Mouse (Mus musculus) spleen, adult 2 months (tissue): ENCODE measurements around the gene Lrr1. TPM values are rescaled to one million over a fixed set of nuclear protein-coding genes. Genes with fewer than 3 reads are reported as not detected.

ENCODE experiments used
- DNase-seq, 2 experiments: peaks; one replicate each; pipeline versions ENCODE4 v3.0.0 to v3.0.0-alpha.2; 2012 to 2021; ENCODE audit warnings: low spot score in 2 of 2, low read depth in 1 of 2
- H3K27ac ChIP-seq: fragments of 200-500 bp; 2 replicates; pipeline ENCODE4 v1.5.1; 2012; ENCODE audit warnings: low read length, inconsistent platforms; ENCODE audit not compliant: insufficient read depth
- H3K27me3 ChIP-seq: fragments of 200-500 bp; 2 replicates; pipeline ENCODE4 v1.6.1; 2012; ENCODE audit warnings: mild to moderate bottlenecking, moderate library complexity, low read length, inconsistent platforms; ENCODE audit not compliant: control insufficient read depth, insufficient read depth
- H3K36me3 ChIP-seq: fragments of 200-500 bp; 2 replicates; pipeline ENCODE4 v1.6.1; 2012; ENCODE audit warnings: mild to moderate bottlenecking, low read length, inconsistent platforms; ENCODE audit not compliant: control insufficient read depth, insufficient read depth
- H3K4me1 ChIP-seq: fragments of 200-500 bp; 2 replicates; pipeline ENCODE4 v1.6.1; 2011; ENCODE audit warnings: inconsistent platforms; ENCODE audit not compliant: control insufficient read depth, insufficient read depth, insufficient read length
- H3K4me3 ChIP-seq: fragments of 200-500 bp; 2 replicates; pipeline ENCODE4 v1.5.1; 2011; ENCODE audit warnings: mild to moderate bottlenecking, inconsistent platforms; ENCODE audit not compliant: insufficient read depth, insufficient read length; ENCODE audit errors: extremely low read depth
- CTCF ChIP-seq: fragments of 200-500 bp; IDR thresholded peaks from 2 replicates; pipeline ENCODE4 v1.5.1; 2011; ENCODE audit warnings: mild to moderate bottlenecking, inconsistent platforms; ENCODE audit not compliant: insufficient read depth, insufficient read length, insufficient replicate concordance; ENCODE audit errors: extremely low read depth
- POLR2A ChIP-seq: fragments of 200-500 bp; IDR thresholded peaks from 2 replicates; pipeline ENCODE4 v1.6.1; 2011; ENCODE audit warnings: low read depth, low read length, inconsistent platforms
- WGBS: fragments of 180-500 bp; shearing (Covaris S2); methylation state at CpG from one replicate; pipeline ENCODE4 v1.1.7; 2018; 5-methylcytosine and 5-hydroxymethylcytosine counted together
- polyA plus RNA-seq: library from polyadenylated mRNA; depleted of rRNA; stranded (reverse); fragments of >200 nt; gene quantifications from 2 replicates; pipeline ENCODE4 v1.2.3, GENCODE M21; 2012

Lrr1 gene
- polyA plus RNA-seq, 1 experiment, result 0.82 TPM

DNA sequence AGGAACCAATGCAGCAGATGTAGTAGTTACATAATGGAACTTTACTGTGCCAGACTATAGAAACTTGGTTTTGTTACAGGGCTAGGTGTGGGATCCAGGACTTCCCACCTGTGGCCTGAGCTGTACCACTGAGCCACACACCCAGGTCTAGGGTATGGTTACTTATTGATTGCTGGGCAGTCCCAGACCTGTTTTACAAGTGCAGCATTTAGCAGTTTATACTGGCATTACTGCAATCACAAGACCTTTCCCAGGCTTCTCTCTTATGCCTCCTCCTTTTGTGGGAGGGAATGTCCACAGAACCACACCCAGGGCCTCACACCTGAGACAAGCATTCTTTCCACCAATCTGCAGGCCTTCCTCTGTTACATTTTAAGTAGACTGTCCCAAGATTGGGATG lies 30.4 kb downstream of the Lrr1 start:
- Histone ChIP-seq H3K36me3 (peaks cover 9% of the 10 kb centered on the region), H3K27ac (no peak overlapping the region), H3K4me1 (peaks cover 2% of the 10 kb centered on the region; the same call in 1 of the 2 replicates), H3K4me3 (no peak overlapping the region), H3K27me3 (no peaks in the 10 kb centered on the region)
- TF ChIP-seq POLR2A (no peak), CTCF (no peak)
- no peak for DNase-seq

DNA sequence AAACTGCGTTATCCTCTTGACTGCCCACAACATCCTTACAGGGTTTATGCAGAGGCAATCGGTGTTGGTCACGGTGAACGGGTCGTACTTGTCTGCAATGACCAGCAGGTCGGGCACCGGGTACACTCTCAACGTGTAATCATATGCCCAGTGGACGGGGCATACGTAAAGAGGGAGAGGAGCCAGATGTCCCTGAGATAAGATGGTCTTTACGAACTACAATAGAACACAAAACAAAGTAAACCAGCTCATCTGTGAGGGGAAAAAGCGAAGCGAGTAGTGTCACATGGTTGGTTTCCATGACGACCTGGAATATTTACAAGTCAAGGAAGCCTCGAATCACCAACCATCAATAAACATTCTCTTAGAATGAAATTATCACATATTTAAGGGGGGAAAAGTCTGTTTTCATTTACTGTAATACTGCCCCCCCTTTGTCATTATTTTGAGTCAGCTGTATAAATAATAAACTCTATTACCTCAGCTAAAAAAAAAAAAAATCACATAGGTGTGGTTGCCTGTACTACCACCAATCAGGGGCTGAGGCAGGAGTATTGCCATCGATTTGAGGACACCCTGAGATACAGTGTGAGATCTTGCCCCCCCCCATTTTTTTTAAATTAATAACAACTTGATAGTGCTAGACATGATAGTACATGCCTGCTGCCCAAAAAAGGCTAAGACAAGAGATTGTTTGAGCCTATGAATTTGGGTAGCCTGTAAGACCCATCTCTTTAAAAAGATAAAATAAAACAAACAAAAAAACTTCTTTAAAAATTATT lies 35.6 kb downstream of the Lrr1 start, which contains the start of gene Gm49384:
Gene Gm49384, minus strand, starts transcription at position 216 of the 782 bp plus-strand sequence.
- TF ChIP-seq CTCF, result no peak
- no peak for TF ChIP-seq POLR2A
- H3K27ac ChIP-seq, result no peak within 1 kb of the TSS
- DNase-seq, result peak in 1 of 2 experiments; percentile 40
- no peaks in the 10 kb centered on the region for H3K4me1 ChIP-seq
- H3K27me3 ChIP-seq, result no peaks in the 10 kb centered on the region
- 88% methylated on average over 16 of the region's 16 CpGs for WGBS
- H3K36me3 ChIP-seq, result peaks cover 9% of the 10 kb centered on the region
- no peak within 1 kb of the TSS for H3K4me3 ChIP-seq

DNA sequence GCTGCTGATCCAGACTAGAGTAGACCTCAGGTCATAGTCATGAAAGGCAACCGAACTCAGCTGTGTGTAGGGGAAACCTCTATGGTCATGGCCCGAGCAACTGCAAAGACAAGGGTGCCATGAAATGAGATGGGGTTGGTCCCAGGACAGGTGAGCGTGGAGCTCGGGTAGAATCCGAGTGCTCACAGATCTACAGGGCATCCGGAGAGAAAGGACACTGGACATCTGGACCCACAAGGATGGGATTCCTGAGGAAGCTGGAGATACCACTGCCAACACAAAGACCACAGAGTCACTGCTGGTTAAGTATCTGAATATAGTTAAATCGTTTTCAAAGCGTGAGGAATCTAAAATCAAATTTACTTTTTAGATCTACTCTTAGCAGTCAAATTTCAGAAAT lies 38.8 kb downstream of the Lrr1 start:
- Histone ChIP-seq H3K27me3 (no peaks in the 10 kb centered on the region), H3K27ac (no peak overlapping the region), H3K4me1 (no peaks in the 10 kb centered on the region), H3K4me3 (no peak overlapping the region), H3K36me3 (peaks cover 3% of the 10 kb centered on the region)
- DNase-seq, result no peak
- WGBS, result 94% methylated on average over 8 of the region's 8 CpGs
- no peak for TF ChIP-seq CTCF
- no peak for TF ChIP-seq POLR2A

- no peak for TF ChIP-seq POLR2A
- no peak for TF ChIP-seq CTCF
- Histone ChIP-seq H3K4me3 (no peak overlapping the region), H3K27me3 (no peaks in the 10 kb centered on the region), H3K27ac (no peak overlapping the region), H3K36me3 (peaks cover 2% of the 10 kb centered on the region; the same call in 1 of the 2 replicates), H3K4me1 (no peaks in the 10 kb centered on the region)
- WGBS, result 96% methylated on average over 7 of the region's 7 CpGs
- DNase-seq, result no peak
Observed at GRCm38 (mm10) chr12:69207926-69208325, 39.3 kb downstream of the Lrr1 start.

- DNase-seq, result no peak
- no peaks in the 10 kb centered on the region; the same call in 1 of the 2 replicates for H3K36me3 ChIP-seq
- H3K4me3 ChIP-seq, result no peak overlapping the region
- TF ChIP-seq CTCF (no peak), POLR2A (no peak)
- 90% methylated on average over 2 of the region's 2 CpGs for WGBS
- no peaks in the 10 kb centered on the region for H3K27me3 ChIP-seq
- H3K27ac ChIP-seq, result no peak overlapping the region
- H3K4me1 ChIP-seq, result no peaks in the 10 kb centered on the region
Observed at GRCm38 (mm10) chr12:69208520-69208919, 39.9 kb downstream of the Lrr1 start.

DNA sequence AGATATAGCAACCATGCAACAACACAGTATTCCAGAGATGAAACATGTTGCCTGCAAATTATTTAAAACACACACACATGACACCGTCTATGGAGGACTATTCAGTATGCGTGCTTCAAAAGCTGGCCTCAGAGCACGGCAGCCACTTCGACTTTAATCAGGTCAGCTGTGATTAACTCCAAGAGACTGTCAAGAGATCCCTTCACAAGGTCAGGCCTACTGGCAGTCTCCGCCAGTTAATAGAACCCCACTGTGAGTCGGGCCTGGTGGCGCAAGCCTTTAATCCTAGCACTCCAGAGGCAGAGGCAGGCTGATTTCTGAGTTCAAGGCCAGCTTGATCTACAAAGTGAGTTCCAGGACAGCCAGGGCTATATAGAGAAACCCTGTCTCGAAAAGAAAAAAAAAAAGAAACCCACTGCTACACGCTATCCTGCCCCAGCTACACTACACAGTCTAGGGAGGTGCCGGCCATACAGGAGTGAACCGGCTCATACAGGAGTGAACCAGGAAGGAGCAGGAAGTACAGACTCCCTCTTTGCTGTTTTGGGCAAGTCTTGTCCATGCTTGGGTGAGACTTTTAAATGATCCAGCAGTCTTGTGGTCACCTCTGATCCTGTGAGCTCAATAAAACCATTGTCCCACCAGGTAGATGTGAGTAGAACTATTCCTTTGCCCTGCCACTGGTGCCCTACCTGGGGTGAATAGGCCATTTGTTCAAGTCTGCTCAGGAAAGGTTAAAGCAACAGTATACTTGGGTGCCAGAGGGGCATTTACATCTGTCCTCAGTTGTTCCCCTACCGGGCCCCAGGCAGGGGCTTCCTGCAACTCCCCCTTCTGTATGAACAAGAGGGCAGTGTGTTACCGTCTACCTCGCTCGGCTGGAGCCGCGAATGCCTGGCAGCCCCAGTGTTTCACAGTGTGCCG lies 41.7 kb downstream of the Lrr1 start:
- no peak overlapping the region for H3K4me3 ChIP-seq
- H3K4me1 ChIP-seq, result no peaks in the 10 kb centered on the region
- DNase-seq, result no peak
- WGBS, result 96% methylated on average over 18 of the region's 18 CpGs
- no peak for TF ChIP-seq POLR2A
- TF ChIP-seq CTCF, result no peak
- no peak overlapping the region for H3K27ac ChIP-seq
- no peaks in the 10 kb centered on the region for H3K27me3 ChIP-seq
- no peaks in the 10 kb centered on the region; the same call in 1 of the 2 replicates for H3K36me3 ChIP-seq

- 78% methylated on average over 5 of the region's 5 CpGs for whole genome bisulfite sequencing
Observed at GRCm38 (mm10) chr12:69211057-69211456, 42.4 kb downstream of the Lrr1 start.

More at GRCm38 (mm10) chr12:69211057-69211456, 42.4 kb downstream of the Lrr1 start:
- H3K27me3 ChIP-seq, result no peaks in the 10 kb centered on the region
- H3K4me1 ChIP-seq, result no peaks in the 10 kb centered on the region
- no peak overlapping the region for H3K27ac ChIP-seq
- TF ChIP-seq POLR2A (no peak), CTCF (no peak)
- H3K4me3 ChIP-seq, result no peak overlapping the region
- DNase-seq, result no peak
- H3K36me3 ChIP-seq, result no peaks in the 10 kb centered on the region; the same call in 1 of the 2 replicates
